Mouse (Mus musculus): ENCODE data around the gene Sele. TPM values are rescaled to one million over a fixed set of nuclear protein-coding genes. Genes with fewer than 3 reads are reported as not detected.
"Not testable (repeated sequence)": the region's sequence is repeated elsewhere in the genome, so short reads cannot be mapped to it uniquely, and the experiment has no call there.

Gene Sele
- not detected for total RNA-seq (2021)
- long read RNA-seq, experiment 1, partial matches to known transcripts: 0 of 1 reads
- long read RNA-seq, experiment 1, other reads (novel, unspliced or antisense): 0 of 1 reads
- long read RNA-seq, experiment 2: 0 reads

DNA sequence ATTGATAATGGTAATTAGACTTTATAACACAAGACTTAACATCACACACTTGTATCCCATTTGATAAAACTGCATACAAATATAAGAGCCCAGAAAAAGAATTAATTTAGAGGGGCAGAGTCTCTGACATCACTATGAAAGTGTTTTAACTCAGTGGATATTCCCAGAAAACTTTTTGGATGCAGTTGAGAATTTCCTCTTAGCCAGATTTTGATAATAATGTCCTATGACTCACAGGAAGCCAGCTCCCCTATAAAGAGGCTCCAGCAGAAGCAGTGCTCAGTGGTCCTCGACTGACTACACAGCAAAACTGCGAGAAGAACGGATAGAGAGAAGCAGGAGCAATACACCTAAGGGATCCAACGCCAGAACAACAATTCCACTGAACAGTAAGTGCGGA, at the start of gene Sele:
Gene Sele, plus strand, starts transcription at position 301 of the 400 bp plus-strand sequence.
- intact Hi-C loops (cut with DNase I; ENCODE audit: low total_unique reads): no loop called here
- DNase-seq: no peak

DNA sequence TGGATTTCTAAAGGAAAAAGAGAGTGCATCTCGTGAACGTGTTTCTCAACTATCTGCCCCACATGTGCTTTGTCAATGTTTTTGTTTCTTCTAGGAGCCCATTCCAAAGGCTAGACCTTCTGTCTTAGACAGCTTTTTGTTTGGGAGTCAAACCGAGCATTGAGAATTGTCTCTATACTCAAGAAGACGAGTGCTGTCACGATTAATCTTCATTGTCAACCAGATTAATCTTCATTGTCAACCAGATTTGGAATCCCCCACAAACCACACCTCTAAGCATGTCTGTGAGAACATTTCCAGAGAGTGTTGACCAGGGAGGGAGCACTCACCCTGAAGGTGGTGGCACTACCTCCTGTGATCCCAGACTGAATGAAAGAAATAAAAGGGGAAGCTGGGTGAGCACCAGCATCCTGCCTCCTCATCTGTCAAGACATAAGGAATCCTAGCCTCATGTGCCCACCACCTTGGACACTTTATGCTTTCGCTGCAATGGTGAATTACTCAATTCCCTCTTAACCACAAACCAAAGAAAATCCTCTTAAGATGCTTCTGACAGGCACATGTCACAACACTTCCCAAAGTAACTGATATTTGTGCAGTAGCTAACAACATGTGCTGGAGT, 46.1 kb upstream of the Sele start:
- intact Hi-C loops (cut with DNase I; ENCODE audit: low total_unique reads): no loop called here
- DNase-seq: no peak

DNA sequence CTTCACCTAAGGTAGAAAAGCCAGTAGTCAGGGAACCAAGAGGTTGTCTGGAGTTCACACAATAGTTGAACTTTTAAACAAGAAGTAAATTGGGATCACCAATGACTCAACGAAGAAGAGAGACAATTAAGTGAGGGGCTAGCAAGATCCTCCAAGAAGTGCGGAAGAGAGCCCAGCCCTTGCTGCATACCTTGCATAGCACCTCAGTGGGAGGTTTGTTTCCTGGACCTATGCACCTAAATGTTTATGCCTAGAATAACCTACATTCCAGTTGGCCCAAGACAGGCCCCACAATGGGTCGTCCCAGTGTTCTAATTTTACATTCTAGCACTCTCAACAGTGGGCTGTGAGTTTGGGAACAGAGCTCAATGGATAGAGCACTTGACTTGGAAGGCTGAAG, 43.7 kb upstream of the Sele start:
- DNase-seq: no peak
- intact Hi-C loops (cut with DNase I; ENCODE audit: low total_unique reads): no loop called here

DNA sequence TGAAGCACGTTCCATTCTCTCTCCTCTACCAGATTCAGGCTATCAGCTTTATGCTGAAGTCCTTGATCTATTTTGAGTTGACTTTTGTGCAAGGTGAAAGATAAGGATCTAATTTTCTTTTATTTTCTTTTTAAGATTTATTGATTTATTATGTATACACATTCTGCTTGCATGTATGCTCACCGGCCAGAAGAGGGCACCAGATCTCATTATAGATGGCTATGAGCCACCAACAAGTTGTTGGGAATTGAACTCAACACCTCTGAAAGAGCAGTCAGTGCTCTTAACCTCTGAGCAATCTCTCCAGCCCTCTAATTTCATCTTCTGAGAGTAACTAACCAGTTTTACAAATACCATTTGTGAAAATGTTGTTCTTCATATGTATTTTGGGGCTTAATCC, 38.8 kb upstream of the Sele start:
- no peak for DNase-seq
- intact Hi-C loops (cut with DNase I; ENCODE audit: low total_unique reads): loop anchor here (5.0 kb wide), 1 partner anchor 128 kb away; no protein-coding TSS in a partner anchor

DNA sequence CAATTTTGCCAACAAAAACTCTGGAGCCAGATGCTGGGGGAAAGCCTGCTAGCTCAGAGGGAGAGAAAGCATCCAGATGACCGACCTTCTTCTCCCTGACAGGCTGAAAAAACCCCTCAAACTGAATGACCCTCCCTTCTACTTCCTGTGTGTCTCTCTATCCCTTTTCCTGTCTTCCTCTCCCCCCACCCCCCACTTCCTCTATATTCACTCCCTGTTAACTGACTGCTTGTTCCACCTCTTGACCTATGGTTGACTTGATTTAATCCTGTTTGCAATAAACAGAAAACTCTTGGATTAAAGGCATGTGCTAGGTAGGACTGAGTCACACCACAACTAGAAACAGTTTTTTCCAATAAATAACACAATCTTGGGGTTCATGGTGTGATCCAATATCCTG, 33.4 kb upstream of the Sele start:
- intact Hi-C loops (cut with DNase I; ENCODE audit: low total_unique reads): no loop called here
- no peak for DNase-seq

DNA sequence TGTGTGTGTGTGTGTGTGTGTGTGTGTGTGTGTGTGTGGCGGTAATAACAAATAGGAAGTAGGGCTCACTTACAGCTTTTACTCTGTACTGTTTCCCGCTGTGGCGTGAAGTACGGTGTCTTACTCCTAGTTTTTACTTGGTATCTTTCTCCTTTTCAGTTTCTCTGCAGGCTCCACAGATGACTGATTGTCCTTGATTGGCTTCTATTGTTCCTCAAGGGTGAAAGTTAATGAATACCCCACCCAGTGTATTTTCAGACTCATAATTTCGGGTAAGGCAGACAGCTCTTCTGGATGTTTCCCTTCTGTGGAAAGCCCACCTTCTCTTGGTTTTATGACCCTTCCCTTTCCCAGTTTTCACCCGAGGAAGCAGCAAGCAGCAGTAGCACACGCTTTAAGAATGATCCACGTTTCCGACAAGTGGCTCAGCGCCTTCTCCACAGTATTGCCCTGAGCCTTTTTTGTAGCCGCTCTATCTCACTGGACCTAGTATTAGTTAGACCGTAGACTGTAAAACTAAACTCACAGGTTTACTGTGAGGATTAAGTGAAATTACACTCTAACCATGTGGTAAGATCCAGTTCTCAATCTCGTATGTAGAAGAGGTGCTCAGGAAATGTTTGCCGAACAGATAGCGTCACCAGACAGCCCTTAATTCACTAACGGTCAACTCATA, 29.7 kb upstream of the Sele start:
- intact Hi-C loops (cut with DNase I; ENCODE audit: low total_unique reads): no loop called here

DNA sequence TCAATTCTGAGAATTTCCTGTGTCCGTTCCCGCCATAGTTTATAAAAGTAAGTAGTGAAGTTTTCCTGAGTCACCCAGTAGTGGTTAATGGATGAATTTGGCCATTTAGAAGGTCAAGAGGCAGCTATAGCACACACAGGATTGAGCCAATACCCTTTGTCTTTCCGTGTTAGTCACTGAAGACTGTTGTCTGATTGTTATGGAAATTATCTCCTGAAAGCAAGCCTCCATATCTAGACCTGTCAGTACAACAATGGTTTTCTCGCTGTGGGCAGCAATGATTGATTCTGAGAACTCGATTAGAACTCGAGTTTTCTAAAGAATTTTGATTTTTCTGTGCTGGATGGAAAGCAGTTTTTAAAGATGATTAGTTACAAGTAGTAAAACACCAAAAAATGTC, 28.2 kb upstream of the Sele start:
- no peak for DNase-seq
- intact Hi-C loops (cut with DNase I; ENCODE audit: low total_unique reads): no loop called here

More for the DNA sequence above, 29.7 kb upstream of the Sele start:
- no peak for DNase-seq

DNA sequence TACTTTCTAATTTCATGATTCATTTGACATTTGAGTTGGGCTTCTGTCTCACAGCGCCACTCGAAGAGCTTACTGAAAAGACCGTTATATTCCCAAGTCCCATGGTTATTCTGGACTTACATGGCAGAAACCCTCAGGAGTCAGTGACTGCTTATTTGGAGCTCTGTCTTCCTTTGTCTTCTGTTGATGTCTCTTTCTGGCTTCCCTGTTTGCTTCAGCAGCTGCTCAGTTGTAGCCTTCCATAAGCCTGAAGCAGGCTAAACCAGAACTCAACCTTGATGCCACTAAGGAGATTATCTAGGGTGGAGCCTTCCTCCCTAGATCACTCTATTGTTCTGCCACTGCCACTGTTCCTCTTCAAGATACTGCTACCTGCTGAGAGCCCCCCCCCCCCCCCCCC, 27.3 kb upstream of the Sele start:
- DNase-seq; intact Hi-C loops (cut with DNase I; ENCODE audit: low total_unique reads): not testable (repeated sequence)

DNA sequence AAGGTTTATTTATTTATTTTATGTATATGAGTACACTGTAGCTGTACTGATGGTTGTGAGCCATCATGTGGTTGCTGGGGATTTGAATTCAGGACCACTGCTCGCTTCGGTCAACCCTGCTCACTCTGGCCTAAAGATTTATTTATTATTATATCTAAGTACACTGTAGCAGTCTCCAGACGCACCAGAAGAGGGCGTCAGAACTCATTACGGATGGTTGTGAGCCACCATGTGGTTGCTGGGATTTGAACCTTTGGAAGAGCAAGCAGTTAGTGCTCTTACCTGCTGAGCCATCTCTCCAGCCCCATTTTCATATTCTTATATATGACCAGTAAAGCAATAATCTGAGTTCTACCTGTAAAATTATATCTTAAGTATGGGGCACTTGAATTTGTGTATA, 25.9 kb upstream of the Sele start:
- intact Hi-C loops (cut with DNase I; ENCODE audit: low total_unique reads); DNase-seq: not testable (repeated sequence)

DNA sequence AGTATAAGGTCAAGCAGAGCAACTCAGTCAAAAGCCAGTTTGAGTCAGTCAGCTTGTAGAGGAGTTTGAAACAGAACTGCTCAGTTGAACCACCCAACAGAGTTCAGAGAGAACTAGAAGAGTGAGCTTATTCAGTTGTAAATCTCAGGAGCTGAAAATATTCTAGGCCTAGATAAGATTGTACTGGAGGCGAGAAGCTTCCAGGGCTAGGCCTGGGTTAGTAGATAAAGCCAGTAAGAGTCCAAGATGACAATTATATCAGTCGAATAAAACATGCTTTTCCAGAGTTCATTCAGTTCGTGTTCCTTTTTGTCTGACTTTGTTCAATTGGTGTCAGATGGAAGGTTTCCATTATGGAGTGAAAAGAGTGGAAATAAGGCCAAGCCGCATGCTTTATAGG, 22.3 kb upstream of the Sele start:
- no peak for DNase-seq

DNA sequence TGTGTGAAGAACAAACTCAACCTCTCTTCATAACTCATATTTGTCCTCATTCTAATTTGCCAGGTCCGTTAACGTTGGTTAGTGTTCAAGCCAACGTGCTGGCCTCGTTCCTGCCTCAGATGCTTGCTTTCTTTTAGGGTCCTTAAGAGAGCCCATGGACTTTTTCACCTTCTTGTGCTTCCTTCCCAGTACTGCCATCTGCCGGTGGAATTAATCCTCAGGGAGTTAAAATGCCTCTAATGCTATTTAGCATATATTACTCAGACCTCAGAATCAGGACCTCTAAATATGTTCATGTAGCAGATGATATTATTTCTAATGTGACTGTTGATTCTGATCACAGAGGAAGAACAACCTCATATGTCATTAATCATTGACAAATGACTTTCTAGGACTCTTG, 20.6 kb upstream of the Sele start:
- intact Hi-C loops (cut with DNase I; ENCODE audit: low total_unique reads): no loop called here
- no peak for DNase-seq

More for the DNA sequence above, 22.3 kb upstream of the Sele start:
- intact Hi-C loops (cut with DNase I; ENCODE audit: low total_unique reads): no loop called here

DNA sequence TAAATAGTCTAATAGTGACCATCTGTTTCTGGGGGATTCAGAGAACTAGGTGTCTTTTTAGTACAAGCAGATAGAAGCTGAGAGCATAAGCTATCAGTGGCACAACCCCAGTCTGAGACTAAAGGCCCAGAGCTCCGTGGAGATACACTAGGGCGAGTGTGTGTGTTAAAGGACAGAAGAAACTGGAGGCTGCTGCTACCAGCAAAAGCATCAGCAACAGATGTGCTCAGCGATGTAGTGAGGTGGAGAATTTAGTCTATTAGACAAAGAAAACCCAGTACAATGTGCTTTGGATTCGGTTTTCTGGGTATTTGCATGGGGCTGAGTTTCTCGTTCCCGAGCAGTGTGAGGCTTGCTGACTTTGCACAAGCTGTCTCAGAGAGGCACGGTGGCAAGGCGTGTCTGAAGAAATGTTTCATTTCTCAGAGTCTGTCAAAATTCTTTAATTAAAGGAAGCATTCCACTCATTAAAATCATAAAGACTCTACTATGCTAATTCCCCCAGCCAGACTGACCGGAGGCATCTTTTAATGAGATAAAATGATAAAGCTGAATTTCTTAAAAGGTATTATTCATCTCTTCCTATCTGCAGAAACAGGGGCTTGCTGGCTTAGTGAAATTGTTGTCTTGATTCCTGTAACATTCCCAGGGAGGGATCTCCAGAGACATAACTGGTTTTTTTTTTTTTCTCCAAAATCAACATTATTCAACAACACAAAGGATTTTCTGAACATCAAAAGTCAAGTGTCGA, 7.5 kb upstream of the Sele start:
- intact Hi-C loops (cut with DNase I; ENCODE audit: low total_unique reads): no loop called here
- DNase-seq: no peak

DNA sequence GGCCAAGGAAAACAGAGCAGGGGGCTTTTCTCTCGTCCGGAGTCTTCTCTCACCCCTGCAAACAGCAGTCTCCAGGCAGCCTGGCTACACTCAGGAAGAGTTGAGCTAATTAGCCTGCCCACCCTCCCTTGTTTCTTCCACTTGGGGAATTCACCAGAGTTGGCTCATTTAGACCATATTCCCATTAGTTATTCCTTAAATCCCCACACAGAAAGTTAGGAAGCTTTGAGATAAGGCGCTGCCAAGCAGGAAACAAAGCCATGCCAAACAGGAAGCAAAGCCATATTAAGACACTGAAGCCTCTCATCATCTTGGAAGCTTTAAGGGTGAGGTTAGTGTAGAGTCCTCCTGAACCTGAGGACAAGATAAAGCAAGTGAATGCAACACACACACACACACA, 4.5 kb upstream of the Sele start:
- intact Hi-C loops (cut with DNase I; ENCODE audit: low total_unique reads): no loop called here
- no peak for DNase-seq

DNA sequence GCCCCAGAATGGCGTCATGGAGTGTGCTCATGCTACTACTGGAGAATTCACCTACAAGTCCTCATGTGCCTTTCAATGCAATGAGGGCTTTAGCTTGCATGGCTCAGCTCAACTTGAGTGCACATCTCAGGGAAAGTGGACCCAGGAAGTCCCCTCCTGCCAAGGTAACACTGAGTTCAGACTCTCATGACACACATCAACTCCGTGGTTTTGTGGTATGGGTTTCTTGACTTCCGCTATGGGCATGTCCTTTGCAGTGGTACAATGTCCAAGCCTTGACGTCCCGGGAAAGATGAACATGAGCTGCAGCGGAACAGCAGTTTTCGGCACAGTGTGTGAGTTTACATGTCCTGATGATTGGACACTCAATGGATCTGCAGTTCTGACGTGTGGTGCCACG, 5.5 kb downstream of the Sele start:
- intact Hi-C loops (cut with DNase I; ENCODE audit: low total_unique reads): no loop called here
- no peak for DNase-seq

DNA sequence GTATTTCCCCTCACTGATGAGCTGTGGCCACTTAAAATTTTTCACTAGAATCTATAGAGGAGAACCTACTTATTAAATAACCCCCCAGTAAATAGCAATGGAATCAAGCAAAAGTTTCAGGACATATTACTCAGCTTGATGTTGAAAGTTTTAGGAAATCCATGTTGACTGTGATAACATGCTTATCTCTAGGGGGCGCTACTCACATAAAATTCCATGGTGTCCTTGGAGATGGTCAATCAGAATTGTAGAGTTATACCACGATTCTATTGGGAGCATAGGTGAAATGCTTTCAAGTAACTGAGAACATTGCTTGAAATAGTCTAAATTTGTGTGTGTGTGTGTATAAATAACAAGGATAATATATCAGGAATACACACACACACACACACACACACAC, 6.8 kb downstream of the Sele start:
- intact Hi-C loops (cut with DNase I; ENCODE audit: low total_unique reads): no loop called here
- DNase-seq: no peak

DNA sequence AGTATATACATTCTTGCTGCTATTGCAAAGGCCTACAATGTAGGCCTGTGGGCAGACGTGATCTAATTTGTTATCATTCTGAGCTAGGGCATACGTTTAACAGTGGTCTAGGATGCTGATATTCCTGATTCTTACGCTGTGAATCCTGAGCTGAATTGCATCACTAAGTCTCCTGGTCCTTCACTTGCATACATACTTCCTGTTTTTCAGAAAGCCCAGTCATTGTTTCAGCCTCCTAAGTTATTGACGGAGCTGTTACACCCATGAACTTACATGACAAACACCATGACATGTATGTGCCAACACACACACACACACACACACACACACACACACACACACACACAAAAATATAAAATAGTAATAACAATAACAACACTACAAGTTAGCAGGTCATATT, 12.0 kb downstream of the Sele start:
- intact Hi-C loops (cut with DNase I; ENCODE audit: low total_unique reads): no loop called here
- DNase-seq: no peak

DNA sequence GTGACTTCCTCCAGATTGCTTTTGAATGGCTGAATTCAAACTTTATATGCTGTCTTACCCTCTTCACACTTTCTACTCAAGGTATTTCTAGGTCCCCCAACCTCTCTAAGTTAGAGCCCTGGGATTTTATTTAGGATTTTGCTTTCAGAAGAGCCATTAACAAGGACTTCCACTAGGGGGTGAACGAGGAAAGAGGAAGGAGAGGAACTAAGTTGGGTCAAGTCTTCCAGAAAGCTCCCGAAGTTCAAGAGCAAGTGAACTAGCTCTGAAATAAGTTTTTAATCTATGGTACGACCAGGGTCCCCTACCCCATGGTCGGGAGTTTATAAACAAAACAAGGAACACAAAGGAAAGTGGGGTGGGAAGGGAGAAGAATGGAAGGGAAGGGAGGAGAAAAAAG, 13.2 kb downstream of the Sele start:
- DNase-seq: no peak
- intact Hi-C loops (cut with DNase I; ENCODE audit: low total_unique reads): no loop called here

DNA sequence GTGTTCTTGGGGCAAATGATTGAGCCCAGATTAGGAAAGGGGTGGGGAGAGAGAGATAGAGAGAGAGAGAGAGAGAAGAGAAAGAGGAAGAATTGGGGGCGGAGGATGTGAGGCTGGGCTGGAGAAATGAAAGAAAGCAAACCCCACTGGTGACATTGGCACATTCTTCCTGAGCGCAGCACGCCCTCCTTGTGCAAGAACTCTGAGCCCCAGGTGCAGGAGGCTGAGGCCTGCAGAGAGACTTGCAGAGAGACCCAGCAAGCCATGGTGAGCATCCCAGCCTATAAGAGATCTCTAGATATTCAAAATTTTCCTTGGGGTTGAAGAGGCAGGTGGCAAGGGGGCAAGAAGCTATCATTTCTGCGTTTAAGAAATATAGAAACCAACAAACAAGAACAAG, 13.9 kb downstream of the Sele start, which contains the start of gene Sell:
Gene Sell, plus strand, starts transcription at position 58 of the 400 bp plus-strand sequence.
- DNase-seq: no peak
- intact Hi-C loops (cut with DNase I; ENCODE audit: low total_unique reads): no loop called here

DNA sequence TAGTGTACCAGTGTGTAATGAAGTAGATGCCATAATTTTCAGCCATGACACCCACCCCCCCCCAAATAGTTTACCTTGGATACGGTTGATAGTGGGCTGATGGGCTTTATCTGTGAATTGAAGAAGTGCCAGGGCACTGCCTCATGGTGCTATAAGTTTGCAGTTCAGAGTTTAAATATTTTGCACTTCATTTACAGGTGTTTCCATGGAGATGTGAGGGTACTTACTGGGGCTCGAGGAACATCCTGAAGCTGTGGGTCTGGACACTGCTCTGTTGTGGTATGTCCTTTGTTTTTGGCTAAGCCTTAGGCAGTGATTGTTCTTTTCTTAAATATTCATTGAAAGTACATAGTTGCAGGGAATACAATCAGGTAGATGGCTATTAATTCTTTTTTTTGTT, 14.8 kb downstream of the Sele start:
- no peak for DNase-seq
- intact Hi-C loops (cut with DNase I; ENCODE audit: low total_unique reads): no loop called here

DNA sequence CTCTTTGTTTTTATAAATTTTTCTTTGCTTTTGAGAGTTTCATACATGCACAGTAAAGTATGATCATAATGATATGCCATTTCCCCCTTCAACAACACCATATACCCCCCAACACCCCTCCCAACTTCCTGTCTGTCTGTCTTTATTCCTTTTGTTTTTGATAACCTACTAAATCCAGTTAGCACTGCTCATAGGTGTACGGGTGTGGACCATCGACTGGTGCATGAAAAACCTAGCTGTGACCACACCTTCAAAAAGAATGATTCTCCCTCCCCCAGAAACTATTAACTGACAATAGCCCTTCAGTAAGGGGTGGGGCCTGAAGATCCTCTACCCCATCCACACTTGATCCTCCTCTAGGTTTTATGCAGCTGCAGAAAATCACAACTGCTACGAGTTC, 15.7 kb downstream of the Sele start:
- intact Hi-C loops (cut with DNase I; ENCODE audit: low total_unique reads): no loop called here
- DNase-seq: no peak

DNA sequence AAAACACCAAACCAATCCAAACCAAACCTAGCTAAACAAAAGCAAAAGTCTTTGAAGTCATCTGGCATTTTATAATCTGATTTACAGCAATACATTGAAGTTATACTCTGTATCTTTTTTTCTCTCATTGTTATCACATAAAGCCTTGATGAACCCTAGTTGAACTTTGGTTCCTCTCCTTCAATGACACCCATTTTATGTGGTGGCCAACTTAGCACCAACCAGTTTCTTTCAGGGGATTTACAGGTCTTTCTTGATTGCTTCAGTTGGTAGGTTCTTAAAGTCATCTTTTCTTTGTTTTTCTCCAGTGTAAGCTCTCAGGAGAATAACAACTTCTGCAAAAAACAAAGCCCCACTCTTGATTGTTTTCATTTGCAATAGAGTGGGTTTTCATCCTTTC, 21.2 kb downstream of the Sele start:
- no peak for DNase-seq
- intact Hi-C loops (cut with DNase I; ENCODE audit: low total_unique reads): no loop called here
